Mouse (Mus musculus) G1E (cell line): ENCODE results near the gene Unc5cl. TPM values are rescaled to one million over a fixed set of nuclear protein-coding genes. Genes with fewer than 3 reads are reported as not detected.

ENCODE experiments used
- ATAC-seq: 2 replicates; pipeline ENCODE4 v1.8.0; 2016; ENCODE audit warnings: mild to moderate bottlenecking; ENCODE audit not compliant: insufficient number of reproducible peaks, poor library complexity, low FRiP score, severe bottlenecking; ENCODE audit errors: extremely low read depth
- DNase-seq: peaks from one replicate; pipeline ENCODE4 v3.0.0; 2012; ENCODE audit warnings: low spot score
- H3K27me3 ChIP-seq: 2 replicates; pipeline ENCODE4 v1.6.1; 2012; ENCODE audit warnings: mild to moderate bottlenecking, low read length, inconsistent platforms; ENCODE audit not compliant: insufficient read depth
- H3K36me3 ChIP-seq: replicated peaks from 2 replicates; pipeline ENCODE3; 2012; ENCODE audit warnings: mild to moderate bottlenecking, inconsistent platforms
- H3K4me1 ChIP-seq: 2 replicates; pipeline ENCODE4 v1.6.1; 2012; ENCODE audit warnings: low read depth, low read length, inconsistent platforms, mixed read lengths; ENCODE audit not compliant: insufficient read depth
- H3K4me3 ChIP-seq: 2 replicates; pipeline ENCODE4 v1.5.1; 2012; ENCODE audit warnings: low read depth, mild to moderate bottlenecking, inconsistent platforms, low read length, moderate library complexity, mixed read lengths
- H3K9me3 ChIP-seq: replicated peaks from 2 replicates; pipeline ENCODE4 v1.6.1; 2012; ENCODE audit warnings: inconsistent platforms
- CTCF ChIP-seq: IDR thresholded peaks from 2 replicates; pipeline ENCODE4 v1.5.1; 2012; ENCODE audit warnings: low read depth, low read length, inconsistent platforms, mixed read lengths
- GATA1 ChIP-seq: IDR thresholded peaks from 2 replicates; pipeline ENCODE4 v1.6.1; 2012; ENCODE audit warnings: borderline replicate concordance, low read length, inconsistent platforms, mixed read lengths
- GATA2 ChIP-seq: IDR thresholded peaks from 2 replicates; pipeline ENCODE4 v1.6.1; 2012; ENCODE audit warnings: low read depth, low read length, inconsistent platforms, borderline replicate concordance
- POLR2AphosphoS5 ChIP-seq: IDR thresholded peaks from 2 replicates; pipeline ENCODE4 v1.6.1; 2012; ENCODE audit warnings: low read depth, low read length, inconsistent platforms; ENCODE audit not compliant: insufficient replicate concordance
- TAL1 ChIP-seq: conservative IDR thresholded peaks from 2 replicates; pipeline ENCODE4 v1.6.1; 2012; ENCODE audit warnings: low read depth, low read length, inconsistent platforms, mixed read lengths
- polyA plus RNA-seq: library from polyadenylated mRNA; stranded (reverse); fragments of >175 nt; gene quantifications from 2 replicates; pipeline ENCODE4 v1.2.3, GENCODE M21; 2012
- total RNA-seq, 2 experiments: library from RNA; stranded (forward) in 1 of 2; stranded (reverse) in 1 of 2; fragments of 200-1000 nt in 1 of 2; fragments of >200 nt in 1 of 2; fragmentation: Nextera tagmentation in 1 of 2; gene quantifications; 2 replicates each; pipeline ENCODE4 v1.2.3; 2014 to 2017

The Unc5cl gene
- total and polyA plus RNA-seq, 3 experiments = 15.9 to 22.1 (median 17.6) TPM

DNA sequence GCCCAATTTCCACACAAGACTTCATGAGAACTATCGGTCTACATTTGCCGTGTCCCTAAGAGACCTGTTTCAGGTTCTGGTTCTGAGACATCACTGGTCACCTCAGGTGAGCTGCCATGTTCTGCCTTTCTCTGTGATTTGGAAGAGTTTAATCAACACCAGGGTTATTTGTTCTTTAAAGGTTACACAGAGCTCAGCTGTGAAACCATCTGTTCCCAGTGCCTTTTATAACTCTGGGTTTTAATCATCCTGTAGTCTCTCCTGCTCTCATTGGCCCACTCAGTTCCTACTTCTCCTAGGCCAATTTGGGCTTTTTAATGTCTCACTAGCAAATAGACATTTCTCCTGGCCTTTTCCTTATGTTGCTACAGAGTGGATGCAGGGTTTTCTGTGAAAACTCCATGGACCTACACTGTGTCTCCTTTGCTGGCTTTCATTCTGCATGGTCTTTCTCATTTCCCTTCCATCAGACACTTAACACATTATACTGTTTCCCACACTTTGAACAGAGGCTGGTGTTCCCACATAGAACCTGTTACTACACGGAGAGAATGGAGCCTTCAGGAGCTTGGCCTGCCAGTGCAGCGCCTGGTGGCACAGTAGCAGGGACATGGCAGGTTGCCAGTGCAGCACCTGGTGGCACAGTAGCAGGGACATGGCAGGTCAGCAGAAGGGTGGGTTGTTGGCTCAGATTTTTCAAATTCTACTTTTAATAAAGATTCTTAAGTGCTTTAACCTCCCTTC is 97.3 kb downstream of the Unc5cl start:
- H3K4me3 ChIP-seq = no peak overlapping the region
- H3K36me3 ChIP-seq = no peaks in the 10 kb centered on the region
- H3K4me1 ChIP-seq = no peaks in the 10 kb centered on the region
- ATAC-seq (no peak), DNase-seq (no peak)
- no peaks in the 10 kb centered on the region for H3K27me3 ChIP-seq
- H3K9me3 ChIP-seq = no peaks in the 10 kb centered on the region; the same call in 1 of the 2 replicates
- TF ChIP-seq TAL1 (no peak), CTCF (no peak), POLR2AphosphoS5 (no peak), GATA2 (no peak), GATA1 (no peak)

DNA sequence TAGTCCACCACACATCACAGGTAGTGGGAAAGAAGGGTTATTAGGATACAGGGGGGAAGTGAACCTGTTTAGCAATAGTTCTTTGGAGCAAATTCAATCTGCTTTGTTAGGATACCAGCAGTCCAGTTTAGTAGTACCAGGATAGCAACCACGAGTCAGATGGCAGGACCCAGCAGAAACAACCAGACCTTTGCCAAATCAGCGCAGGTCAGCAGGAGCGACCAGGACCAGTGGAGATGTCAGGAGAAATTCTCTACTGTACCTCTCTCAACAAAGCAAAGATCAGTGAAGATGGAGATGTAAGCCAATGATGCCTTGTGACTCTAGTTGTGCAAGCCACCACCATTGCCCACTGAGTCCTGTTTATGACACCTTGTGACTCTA is 97.8 kb downstream of the Unc5cl start:
- H3K4me3 ChIP-seq = no peak overlapping the region
- H3K4me1 ChIP-seq = no peaks in the 10 kb centered on the region
- H3K36me3 ChIP-seq = no peaks in the 10 kb centered on the region
- TF ChIP-seq POLR2AphosphoS5 (no peak), GATA1 (no peak), CTCF (no peak), TAL1 (no peak), GATA2 (no peak)
- no peak for ATAC-seq
- no peak for DNase-seq
- H3K27me3 ChIP-seq = no peaks in the 10 kb centered on the region
- H3K9me3 ChIP-seq = no peaks in the 10 kb centered on the region; the same call in 1 of the 2 replicates

DNA sequence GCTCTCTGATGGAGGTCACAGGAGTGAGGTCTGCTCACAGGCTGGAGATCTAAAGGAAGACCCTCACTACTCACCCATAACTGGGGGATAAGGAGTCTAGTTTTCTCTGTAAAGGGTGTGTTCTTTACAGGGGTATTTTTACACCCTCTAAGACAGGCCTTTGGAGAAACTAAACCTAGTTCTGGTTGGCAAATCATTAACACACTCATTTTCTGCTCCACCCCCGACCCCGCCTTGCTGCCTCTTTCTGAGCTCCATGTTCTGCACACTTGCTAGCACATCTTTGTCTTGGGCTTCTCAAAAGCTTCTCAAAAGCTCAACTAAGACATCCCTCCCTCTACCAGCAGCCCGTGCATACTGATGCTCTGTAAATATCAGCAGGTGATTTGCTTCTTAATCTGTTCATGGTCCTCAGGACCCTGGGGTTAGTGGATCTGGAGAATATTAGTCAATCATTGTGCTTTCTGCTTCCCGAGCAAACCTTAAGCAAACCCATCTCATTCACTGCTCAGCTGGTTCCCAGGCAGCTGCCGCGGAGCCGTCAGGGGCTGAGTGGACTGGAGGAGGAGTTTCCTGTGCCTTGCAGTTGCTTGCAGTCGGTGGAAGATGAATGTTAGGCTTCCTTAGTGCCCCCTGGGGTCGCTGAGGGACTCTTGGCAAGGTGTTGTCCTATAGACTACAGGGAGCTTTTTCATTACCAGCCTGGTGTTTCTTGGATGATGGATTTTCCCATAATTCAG is 101.7 kb downstream of the Unc5cl start:
- Histone ChIP-seq H3K27me3 (no peaks in the 10 kb centered on the region), H3K4me1 (no peaks in the 10 kb centered on the region), H3K9me3 (peaks cover 6% of the 10 kb centered on the region), H3K36me3 (no peaks in the 10 kb centered on the region), H3K4me3 (no peak overlapping the region)
- ATAC-seq (no peak), DNase-seq (no peak)
- TF ChIP-seq CTCF (no peak), GATA1 (no peak), TAL1 (no peak), POLR2AphosphoS5 (no peak), GATA2 (no peak)

DNA sequence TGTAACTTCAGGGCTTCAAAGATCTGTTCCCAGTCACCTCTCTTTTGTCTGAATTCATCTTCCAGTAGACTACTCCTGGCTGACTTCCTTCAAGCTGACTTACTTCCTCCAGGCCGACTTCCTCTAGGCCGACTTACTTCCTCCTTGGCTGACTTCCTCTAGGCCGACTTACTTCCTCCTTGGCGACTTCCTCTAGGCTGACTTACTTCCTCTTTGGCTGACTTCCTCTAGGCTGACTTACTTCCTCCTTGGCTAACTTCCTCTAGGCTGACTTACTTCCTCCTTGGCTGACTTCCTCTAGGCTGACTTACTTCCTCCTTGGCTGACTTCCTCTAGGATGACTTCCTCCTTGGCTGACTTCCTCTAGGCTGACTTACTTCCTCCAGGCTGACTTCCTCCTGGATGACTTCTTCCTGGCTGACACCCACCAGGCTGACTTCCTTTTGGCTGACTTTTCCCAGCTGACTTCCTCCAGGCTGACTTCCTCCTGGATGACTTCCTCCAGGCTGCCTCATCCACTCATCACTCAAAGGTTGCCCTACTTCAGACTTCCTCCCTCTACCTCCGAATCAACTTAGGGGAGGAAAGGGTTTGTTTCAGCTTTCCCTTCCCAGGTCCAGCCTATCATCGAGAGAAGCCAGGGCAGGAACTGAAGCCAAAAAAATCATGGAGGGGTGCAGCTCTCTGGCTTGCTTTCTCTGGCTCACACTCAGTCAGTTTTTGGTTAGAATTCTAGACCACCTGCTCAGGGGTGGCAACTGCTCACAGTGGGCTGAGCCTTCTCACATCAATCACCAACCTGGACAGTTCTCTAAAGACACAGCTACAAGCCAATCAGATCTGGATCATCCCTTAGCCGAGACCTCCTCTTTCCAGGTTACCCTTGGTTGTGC is 103.4 kb downstream of the Unc5cl start:
- H3K9me3 ChIP-seq = peaks cover 6% of the 10 kb centered on the region

DNA sequence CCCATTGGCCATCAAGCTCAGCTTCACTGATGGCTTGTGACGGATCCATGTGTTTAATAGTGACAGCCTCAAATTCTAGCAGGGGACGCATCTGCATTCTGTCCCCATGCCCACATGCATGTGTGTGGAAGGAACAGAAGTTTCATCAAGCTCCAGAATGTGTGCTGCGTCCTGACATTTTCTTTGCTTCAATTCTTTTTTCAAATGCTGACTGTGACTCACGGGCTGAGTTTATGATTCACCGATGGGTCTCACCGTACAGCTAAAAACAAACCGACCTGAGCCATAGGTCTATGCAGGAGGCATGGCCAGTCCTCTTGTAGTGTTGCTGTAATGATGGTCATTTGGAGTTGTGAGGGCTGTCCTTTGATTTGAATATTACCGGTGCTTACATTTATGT is 110.2 kb downstream of the Unc5cl start:
- no peak for TF ChIP-seq GATA2
- no peak for TF ChIP-seq POLR2AphosphoS5
- TF ChIP-seq CTCF = no peak
- no peak for TF ChIP-seq GATA1
- TF ChIP-seq TAL1 = no peak
- no peak for ATAC-seq
- no peaks in the 10 kb centered on the region for H3K27me3 ChIP-seq
- H3K36me3 ChIP-seq = no peaks in the 10 kb centered on the region
- peaks cover 18% of the 10 kb centered on the region for H3K9me3 ChIP-seq
- no peaks in the 10 kb centered on the region for H3K4me1 ChIP-seq
- DNase-seq = no peak
- no peak overlapping the region for H3K4me3 ChIP-seq

More for the DNA sequence above, 103.4 kb downstream of the Unc5cl start:
- H3K36me3 ChIP-seq = no peaks in the 10 kb centered on the region
- no peaks in the 10 kb centered on the region for H3K4me1 ChIP-seq
- TF ChIP-seq CTCF (no peak), POLR2AphosphoS5 (no peak), GATA1 (no peak), TAL1 (no peak), GATA2 (no peak)
- ATAC-seq (no peak), DNase-seq (no peak)
- H3K27me3 ChIP-seq = no peaks in the 10 kb centered on the region
- H3K4me3 ChIP-seq = no peak overlapping the region

DNA sequence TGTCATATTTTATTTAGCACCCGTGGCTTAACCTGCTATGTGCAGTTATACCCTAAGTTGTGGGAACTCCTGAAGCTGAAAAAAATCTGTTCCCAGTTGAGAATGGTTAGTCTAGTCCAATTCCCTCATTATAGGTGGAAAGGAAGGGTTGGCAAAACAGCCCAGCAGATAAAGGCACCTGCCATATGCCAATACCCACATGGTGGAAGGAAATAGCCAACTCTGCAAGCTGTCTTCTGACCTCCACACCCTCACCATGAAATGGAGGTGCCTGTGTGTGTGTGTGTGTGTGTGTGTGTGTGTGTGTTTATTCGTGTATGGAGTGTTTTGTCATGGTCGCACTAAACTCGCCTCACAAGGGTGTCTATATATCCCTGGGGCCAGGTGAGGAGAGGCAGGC is 115.0 kb downstream of the Unc5cl start:
- DNase-seq (no peak), ATAC-seq (no peak)
- Histone ChIP-seq H3K4me3 (no peak overlapping the region), H3K36me3 (no peaks in the 10 kb centered on the region), H3K4me1 (no peaks in the 10 kb centered on the region), H3K27me3 (no peaks in the 10 kb centered on the region), H3K9me3 (peaks cover 19% of the 10 kb centered on the region)
- TF ChIP-seq GATA1 (no peak), GATA2 (no peak), POLR2AphosphoS5 (no peak), CTCF (no peak), TAL1 (no peak)
